Mouse (Mus musculus) gastrocnemius, postnatal 4 days (tissue): ENCODE measurements around the gene Plekho2. TPM values are rescaled to one million over a fixed set of nuclear protein-coding genes. Genes with fewer than 3 reads are reported as not detected.
A peak's percentile ranks its signal among the peaks of the same experiment; 100 is the strongest.

ENCODE experiments used
- DNase-seq, 2 experiments: peaks; one replicate each; pipeline ENCODE4 v3.0.0; 2021 to 2022; ENCODE audit warnings: low spot score in 2 of 2, mixed read lengths in 2 of 2
- total RNA-seq, 2 experiments: library from RNA; stranded (reverse); gene quantifications; 2 replicates each; pipeline ENCODE4 v1.2.3; 2021

Plekho2 gene
- total RNA-seq, 2 experiments from 2014 or later = 23.6 to 26.0 TPM

DNA sequence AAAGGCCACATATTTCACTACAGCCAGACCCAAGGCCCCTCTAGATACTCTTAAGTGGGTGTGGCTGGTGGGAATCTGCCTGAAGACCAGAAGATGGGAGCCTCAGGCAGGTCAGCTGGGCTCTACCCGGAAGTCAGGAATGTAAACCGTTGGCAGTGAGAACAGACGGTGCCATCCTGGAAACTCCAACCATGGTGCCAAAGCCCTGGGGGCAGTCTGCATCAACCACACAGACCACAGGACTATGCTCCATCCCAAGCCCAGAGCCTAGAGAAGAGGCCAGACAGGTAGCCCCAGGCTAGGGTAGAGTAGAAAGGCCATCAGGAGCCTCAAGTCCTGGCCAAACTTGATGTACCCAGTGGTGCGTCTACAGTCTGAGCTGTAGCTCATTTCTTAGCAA, 24.2 kb downstream of the Plekho2 start:
- DNase-seq = no peak

DNA sequence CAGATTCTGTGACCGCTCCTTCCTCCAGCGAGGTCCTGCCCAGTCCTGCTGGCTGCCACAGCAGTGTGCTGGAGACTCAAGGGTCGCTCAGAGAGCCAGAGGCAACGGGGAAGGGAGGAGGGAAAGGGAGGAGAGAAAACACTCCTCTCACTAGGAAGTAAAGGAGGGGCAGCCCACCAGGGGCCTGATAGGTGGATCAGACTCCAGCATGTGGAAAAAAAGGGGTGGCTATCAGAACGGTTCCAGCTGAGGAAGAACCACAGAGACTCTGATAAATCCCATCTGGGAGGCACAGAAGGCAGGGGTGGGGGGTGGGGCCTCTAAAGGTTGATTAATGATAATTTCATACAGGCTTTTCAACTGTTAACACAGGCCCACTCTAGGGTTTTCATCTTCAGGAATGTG, 24.8 kb downstream of the Plekho2 start:
- DNase-seq = no peak

DNA sequence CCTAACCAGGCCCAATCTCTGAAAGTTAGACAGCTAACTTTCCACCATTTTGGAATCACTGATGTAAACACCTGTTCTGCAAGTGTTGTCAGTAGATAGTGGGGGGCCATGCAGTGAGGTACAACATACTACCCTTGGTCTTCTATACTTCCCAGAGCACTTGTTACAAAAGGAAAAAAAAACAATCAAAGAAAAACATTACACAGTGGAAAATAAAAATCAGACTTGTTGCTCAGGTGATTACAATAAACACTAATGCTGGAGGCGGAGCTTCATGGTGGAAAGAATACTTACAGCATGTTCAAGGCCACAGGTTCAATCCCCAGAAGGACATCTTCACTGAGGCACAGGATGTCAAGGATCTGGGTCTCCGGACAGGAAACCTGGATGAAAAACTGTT, 27.1 kb downstream of the Plekho2 start:
- no peak for DNase-seq

DNA sequence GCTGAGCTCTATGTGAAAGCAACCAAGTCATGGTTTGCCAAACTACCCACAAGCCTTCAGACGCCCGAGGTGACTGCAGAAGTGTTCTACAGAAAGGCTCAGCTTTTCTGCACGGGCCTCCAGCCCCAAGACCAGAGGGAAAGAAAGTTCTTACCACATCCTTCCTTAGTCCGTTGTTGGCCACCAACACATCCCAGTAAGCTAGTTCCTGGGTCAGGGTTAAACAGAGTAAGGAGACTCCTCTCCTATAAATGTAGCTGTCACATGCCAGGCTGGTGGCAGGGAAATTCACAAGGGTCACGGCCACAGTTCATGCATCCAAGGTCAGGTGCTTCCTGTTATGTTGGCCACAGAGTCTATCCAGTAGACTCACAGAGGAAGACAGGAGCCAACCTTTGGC, 27.7 kb downstream of the Plekho2 start:
- no peak for DNase-seq

DNA sequence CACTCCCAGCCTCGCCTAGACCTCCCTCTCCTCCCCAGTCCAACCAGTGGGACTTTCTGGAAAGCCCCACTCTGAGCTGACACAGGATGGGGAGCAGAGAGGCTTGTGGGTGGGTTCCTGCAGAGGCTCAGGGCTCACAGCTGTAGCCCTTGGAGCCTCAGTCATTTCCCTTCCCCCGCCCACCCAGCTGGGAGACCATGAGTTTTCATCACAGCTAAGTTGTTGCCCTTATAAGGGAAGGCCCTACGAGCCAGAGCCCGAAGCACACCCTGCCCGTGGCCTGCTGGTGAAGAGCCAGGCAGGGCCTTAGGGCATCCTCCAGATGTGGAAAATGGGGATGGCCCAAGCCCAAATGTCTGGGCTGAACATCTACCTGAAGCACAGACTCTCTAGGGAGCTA, 28.8 kb downstream of the Plekho2 start:
- DNase-seq = peak; percentile 55 to 80

GRCm38 (mm10) chr9:65550079-65550831, 29.6 kb downstream of the Plekho2 start:
- no peak for DNase-seq

DNA sequence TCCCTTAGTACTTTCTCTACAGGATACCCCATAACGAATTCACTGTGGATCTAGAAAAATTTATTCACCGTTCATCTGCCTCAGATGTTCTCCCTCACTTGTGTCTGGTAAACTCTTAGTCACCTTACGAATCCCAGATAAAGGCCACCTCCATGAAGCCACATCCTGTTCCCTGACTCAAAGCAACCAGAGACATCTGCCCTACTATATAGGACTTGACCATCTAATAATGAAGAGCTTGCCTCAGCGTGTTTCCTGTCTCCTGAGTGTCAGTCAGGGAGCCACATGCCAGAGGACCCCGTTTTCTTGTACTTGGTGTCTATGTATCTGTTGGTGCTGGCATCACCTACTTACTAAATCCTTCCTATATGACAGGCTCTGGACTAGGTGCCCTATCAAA, 30.2 kb downstream of the Plekho2 start:
- DNase-seq = no peak

DNA sequence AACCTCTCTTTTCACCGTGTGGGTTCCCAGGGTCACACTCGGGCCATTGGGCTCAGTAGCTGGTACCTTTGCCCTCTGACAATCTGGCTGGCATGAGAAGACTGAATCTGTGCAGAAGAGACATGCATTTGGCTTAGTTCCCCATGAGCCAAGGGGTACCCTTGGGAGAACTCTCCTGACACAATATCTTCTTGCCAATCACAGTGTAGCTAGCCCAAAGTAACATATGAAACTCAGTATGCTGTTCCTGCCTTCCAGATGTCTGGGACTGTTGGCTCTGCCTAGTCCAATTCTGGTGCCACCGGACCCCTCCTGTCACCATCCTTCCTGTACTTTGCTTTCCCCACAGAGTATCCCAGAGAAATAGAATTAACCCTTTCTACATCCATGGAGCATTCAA, 30.7 kb downstream of the Plekho2 start:
- DNase-seq = no peak

DNA sequence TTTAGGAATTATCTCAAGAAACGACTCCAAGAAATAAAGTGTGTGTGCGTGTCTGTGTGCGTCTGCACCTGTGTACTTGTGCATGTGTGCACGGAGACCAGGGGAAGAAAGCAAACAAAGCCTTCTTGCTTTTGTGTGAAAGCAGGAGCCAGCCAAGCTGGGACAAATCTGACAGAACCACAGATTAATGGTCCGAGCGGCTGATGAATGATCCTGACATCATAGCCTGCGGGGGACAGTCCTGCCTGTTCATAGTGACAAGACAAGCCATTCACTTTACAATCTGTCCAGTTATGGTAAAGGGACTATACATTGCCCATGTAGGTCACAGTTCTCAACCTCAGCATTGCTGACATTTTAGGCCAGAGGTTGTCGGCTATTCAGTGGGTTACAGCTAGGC, 31.5 kb downstream of the Plekho2 start:
- DNase-seq = no peak

DNA sequence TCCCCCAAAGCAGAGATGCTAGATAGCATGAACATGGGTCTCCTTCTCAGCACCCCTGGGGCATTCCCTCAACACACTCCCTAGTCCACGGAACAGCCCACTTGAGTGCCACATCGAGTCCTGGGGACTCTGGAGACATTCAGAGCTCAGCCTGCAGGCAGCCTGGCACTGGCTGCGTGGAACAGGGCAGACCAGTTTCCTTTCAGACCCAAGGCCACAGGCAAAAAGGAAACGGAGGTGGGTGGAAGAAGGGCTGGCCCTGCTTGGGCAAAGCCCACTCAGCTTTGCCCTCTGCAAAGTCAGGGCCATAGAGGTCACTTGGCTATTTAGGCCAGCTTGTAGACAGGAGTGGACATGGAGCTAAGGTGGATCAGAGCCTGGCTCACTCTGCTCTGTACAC, 32.0 kb downstream of the Plekho2 start:
- no peak for DNase-seq

DNA sequence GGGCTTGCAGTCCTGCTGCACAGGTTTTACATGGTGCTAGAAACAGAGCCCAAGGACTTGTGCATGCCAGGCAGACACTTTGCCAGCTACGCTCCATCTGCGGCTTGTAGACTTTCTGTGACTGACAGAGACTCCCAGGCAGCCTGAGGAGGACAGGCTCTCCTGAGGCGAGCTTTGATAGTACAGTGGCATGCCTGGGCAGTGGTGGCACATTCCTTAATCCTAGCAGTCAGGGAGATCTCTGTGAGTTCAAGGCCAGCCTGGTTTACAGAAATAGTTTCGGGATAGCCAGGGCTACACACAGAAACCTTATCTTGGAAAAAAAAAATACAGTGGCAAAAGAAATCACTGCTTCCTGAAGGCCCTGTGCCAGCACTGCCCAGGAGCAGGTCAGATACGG, 32.7 kb downstream of the Plekho2 start:
- no peak for DNase-seq

- DNase-seq = no peak
Observed at GRCm38 (mm10) chr9:65546413-65546695, 33.5 kb downstream of the Plekho2 start.

DNA sequence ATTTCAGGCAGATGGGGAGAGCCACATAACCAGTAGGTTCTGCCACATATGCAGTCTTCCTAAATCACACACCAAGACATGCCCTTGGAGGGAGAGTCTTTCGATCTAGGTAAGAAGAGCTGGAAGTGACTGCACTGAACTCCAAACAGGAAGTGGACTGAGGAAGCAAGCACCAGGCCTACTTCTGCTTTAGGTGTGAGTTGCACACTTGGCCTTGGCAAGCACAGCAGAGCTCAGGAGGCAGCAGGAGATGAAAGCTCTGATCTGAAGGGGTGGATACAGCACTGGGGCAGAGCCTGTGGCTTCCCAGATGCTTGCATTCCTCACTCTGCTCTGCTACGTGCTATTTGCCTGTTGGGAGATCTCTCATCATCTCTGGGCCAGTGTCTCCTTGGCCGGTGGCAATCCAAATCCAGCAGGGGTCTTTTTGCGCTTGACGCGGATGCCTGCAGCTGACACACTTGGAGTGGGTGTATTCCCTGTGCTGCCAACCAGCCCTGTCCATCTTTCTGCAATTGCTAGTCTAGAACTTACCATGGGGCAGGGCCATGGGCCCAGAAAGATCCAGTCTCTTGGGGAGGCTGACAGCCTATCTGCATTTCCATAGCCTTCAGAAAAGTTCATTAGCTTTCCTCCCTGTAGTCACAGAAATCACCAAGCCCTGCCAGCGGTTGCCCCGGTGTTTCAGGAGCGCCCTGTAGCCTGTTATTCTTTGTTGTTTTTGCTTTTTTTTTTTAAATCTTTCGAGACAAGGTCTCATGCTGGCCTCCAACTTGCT, 34.0 kb downstream of the Plekho2 start:
- no peak for DNase-seq

GRCm38 (mm10) chr9:65542111-65542524, 37.7 kb downstream of the Plekho2 start:
- no peak for DNase-seq

DNA sequence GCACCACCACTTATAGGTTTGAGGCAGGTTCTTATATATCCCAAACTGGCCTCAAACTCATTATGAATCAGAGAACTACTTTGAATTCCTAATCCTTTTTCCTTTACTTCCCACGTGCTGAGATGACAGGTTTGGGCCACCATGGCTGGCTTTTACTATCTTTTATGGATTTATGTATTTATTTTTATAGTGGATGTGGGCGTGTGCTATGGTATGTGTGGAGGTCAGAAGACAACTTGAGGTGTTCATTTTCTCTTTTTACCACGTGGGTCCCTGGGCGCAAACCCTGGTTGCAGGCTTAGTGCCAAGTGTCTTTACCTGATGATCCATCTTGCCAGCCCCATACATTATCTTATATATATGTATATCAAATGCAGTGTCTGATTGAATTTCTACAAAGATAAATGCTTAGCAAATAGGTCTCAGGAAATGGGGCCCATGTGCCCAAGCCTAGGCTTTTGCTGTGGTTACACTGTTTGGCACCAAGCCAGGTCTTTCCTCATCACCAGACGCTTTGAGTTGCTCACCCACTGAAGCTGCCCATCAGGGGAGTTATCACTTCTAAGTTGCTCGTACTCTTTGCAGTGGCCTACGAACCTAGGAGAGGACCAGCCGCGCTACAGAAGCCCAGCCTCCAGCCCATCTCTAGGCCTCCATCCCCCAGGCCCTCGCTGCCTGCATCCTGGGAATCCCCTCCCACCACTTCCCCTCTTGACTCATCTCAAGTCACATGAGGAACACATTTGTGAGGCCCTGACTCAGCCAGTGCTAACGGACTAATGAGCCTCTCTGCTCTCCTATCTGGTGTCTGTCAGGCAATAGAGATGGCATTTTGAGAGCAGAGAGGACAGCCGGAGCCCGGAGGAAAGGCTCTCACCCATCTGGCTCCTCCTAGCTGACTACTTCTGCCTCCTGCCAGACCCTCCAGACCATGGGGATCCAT, 38.4 kb downstream of the Plekho2 start:
- no peak for DNase-seq

GRCm38 (mm10) chr9:65539697-65540096, 40.1 kb downstream of the Plekho2 start:
- DNase-seq = no peak

GRCm38 (mm10) chr9:65537901-65538630, 41.8 kb downstream of the Plekho2 start:
- DNase-seq = no peak

DNA sequence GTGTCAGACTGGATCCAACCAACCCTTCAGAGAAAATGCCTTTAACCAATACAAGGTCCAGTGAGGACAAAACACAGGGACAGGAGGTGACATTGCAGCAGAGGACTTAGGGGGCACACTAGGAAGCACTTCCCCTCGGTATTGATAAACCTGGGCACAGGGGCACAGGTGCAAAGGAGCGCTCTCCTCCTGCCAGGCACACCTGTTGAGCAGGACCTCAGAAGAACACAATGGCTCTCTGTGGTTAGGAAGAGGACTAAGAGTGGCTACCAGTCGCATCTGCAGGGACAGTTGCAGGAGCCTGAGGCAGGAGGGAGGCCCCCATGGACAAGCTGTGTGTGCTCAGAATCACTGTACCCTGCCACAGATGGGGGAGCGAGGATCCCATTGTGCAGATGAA, 43.3 kb downstream of the Plekho2 start:
- no peak for DNase-seq

GRCm38 (mm10) chr9:65535789-65536469, 43.9 kb downstream of the Plekho2 start:
- DNase-seq = no peak

DNA sequence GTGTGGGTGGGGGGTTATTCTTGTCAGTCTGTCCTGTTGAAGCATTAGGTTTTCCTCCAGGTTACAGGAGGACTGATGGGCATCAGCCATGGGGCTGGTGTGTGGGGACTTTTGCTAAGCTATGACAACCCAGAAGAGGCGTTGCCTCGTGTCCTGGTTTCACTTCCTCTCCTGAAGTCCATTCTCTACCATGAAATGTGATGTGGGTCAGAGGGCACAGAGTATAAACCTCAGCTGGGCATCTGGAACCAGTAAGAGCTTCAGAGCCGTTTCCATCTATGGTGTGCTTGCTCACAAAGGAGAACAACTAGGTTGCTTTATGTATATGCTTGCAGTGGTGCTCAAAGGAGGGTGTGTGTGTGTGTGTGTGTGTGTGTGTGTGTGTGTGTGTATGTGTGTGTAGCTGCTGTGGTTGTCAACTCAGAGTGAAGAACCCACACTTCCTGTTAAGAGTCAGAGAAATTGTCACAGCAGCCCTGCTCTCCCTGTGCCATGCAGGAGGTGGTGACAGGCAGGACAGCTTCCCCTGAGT, 44.6 kb downstream of the Plekho2 start:
- no peak for DNase-seq
